Mouse (Mus musculus): ENCODE measurements at regions not wholly inside any gene's neighbourhood (a gene's known extent, or its start where the extent isn't known, plus 50 kb on each side); places are given as distances from the start of the nearest gene placed in this dataset.

DNA sequence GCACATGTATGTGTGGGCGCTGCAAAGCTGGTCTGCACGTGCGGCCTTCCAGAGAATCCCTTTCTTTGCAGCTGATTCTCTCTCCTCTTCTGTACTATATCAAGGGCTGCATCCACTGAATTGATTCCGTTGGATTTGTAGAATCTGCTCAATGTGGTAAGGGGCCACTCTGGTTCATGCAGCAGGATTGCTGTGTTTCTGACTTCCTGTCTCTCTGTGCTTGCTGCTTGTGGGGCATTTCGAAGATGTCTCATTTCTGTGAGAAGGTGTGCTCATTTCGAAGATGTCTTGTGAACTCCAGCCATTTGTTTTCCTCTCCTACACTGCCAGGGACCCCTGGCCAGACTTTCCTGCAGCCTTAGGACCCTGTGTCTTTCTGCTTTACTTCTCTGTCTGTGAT lies 1215.9 kb upstream of the A1bg start:
- 94% methylated on average over 6 of the region's 6 CpGs for WGBS
- Histone ChIP-seq H3K4me1 (ENCODE audit: control insufficient read depth, insufficient read depth, low read length) (no peaks in the 10 kb centered on the region), H3K9ac (ENCODE audit: low read length) (no peak overlapping the region), H3K4me3 (ENCODE audit: low read depth, low read length) (no peak overlapping the region), H3K27me3 (ENCODE audit: control insufficient read depth, insufficient read depth, low read length) (no peaks in the 10 kb centered on the region), H3K9me3 (ENCODE audit: control insufficient read depth, low read length) (no peaks in the 10 kb centered on the region), H3K27ac (ENCODE audit: low read depth, low read length) (no peak overlapping the region), H3K4me2 (no peak overlapping the region), H3K36me3 (ENCODE audit: control insufficient read depth, insufficient read depth, low read length) (no peaks in the 10 kb centered on the region)
- no peak for ATAC-seq (ENCODE audit: low FRiP score)
- peak; percentile 65 for DNase-seq (ENCODE audit: low spot score, missing footprints)

DNA sequence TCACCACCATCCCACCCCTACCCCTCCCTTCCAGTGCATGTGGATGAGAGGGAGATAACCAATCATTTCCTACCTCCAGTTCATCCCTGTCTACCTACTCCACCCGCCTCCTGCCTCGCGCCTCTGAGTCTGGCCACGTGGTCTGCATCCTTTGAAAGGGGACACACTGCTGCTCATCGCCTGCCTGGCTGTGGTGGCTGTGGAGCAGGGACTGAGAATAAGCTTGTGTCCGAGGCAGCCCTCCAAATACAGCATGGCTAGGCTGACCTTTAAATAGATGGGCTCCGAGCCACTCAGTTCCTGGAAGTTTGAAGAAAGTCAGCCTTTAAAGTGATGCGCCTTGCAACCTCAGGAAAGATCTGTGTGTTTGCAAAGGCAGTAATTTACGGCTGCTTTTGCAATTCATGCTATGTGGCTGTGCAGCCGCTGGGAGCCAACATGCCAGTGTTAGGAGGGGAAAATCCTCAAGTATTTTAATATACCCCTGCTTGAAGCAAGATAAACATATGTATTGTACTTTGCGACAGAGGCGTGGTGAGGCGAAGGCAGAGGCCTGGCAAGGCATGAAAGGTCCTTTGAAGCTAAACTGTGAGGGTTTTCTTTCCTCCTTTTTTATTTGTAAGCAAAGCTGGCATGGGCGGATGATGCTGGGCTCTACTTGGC lies 1214.3 kb upstream of the A1bg start:
- Histone ChIP-seq H3K36me3 (ENCODE audit: control insufficient read depth, insufficient read depth, low read length) (no peaks in the 10 kb centered on the region), H3K4me2 (no peak overlapping the region), H3K4me1 (ENCODE audit: control insufficient read depth, insufficient read depth, low read length) (no peaks in the 10 kb centered on the region), H3K27ac (ENCODE audit: low read depth, low read length) (no peak overlapping the region), H3K27me3 (ENCODE audit: control insufficient read depth, insufficient read depth, low read length) (no peaks in the 10 kb centered on the region), H3K4me3 (ENCODE audit: low read depth, low read length) (no peak overlapping the region), H3K9ac (ENCODE audit: low read length) (no peak overlapping the region), H3K9me3 (ENCODE audit: control insufficient read depth, low read length) (no peaks in the 10 kb centered on the region)
- DNase-seq (ENCODE audit: low spot score, missing footprints) (peak; percentile 56), ATAC-seq (ENCODE audit: low FRiP score) (no peak)
- 78% methylated on average over 14 of the region's 14 CpGs for WGBS

- no peaks in the 10 kb centered on the region for H3K4me1 ChIP-seq (ENCODE audit: control insufficient read depth, insufficient read depth, low read length)
- no peaks in the 10 kb centered on the region for H3K36me3 ChIP-seq (ENCODE audit: control insufficient read depth, insufficient read depth, low read length)
- H3K27ac ChIP-seq (ENCODE audit: low read depth, low read length) = no peak overlapping the region
- no peak for DNase-seq (ENCODE audit: low spot score, missing footprints)
- no peak overlapping the region for H3K4me2 ChIP-seq
- H3K9ac ChIP-seq (ENCODE audit: low read length) = no peak overlapping the region
- H3K9me3 ChIP-seq (ENCODE audit: control insufficient read depth, low read length) = no peaks in the 10 kb centered on the region
- H3K27me3 ChIP-seq (ENCODE audit: control insufficient read depth, insufficient read depth, low read length) = no peaks in the 10 kb centered on the region
- no peak overlapping the region for H3K4me3 ChIP-seq (ENCODE audit: low read depth, low read length)
- no peak for ATAC-seq (ENCODE audit: low FRiP score)
- WGBS = 73% methylated on average over 8 of the region's 8 CpGs
Observed at GRCm38 (mm10) chr15:62134835-62135234, 1212.0 kb upstream of the A1bg start.

DNA sequence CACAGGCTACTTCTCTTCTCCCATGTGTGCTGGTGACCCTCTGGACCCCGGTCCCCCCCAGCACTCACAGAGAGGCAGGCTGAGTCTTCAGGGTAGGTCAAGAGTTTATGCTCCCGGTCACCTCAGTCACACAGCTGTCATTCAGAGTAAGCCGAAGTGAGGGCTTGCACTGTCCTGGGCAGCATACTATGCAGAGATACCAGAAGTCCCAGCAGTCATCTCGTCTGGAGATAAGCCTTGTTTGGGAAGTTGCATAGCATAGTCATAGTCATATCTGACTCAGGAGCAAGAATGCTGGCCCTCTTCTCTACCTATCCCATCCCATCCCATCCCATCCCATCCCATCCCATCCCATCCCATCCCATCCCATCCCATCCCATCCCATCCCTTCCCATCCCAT lies 1211.5 kb upstream of the A1bg start:
- WGBS = 85% methylated on average over 4 of the region's 4 CpGs
- H3K4me1 ChIP-seq (ENCODE audit: control insufficient read depth, insufficient read depth, low read length) = no peaks in the 10 kb centered on the region
- DNase-seq (ENCODE audit: low spot score, missing footprints) = no peak
- H3K4me2 ChIP-seq = no peak overlapping the region
- H3K27ac ChIP-seq (ENCODE audit: low read depth, low read length) = no peak overlapping the region
- H3K9ac ChIP-seq (ENCODE audit: low read length) = no peak overlapping the region
- no peaks in the 10 kb centered on the region for H3K9me3 ChIP-seq (ENCODE audit: control insufficient read depth, low read length)
- no peak for ATAC-seq (ENCODE audit: low FRiP score)
- H3K36me3 ChIP-seq (ENCODE audit: control insufficient read depth, insufficient read depth, low read length) = no peaks in the 10 kb centered on the region
- H3K4me3 ChIP-seq (ENCODE audit: low read depth, low read length) = no peak overlapping the region
- no peaks in the 10 kb centered on the region for H3K27me3 ChIP-seq (ENCODE audit: control insufficient read depth, insufficient read depth, low read length)

- H3K4me1 ChIP-seq (ENCODE audit: control insufficient read depth, insufficient read depth, low read length) = no peaks in the 10 kb centered on the region; the same call in 1 of the 2 replicates
- no peaks in the 10 kb centered on the region for H3K9me3 ChIP-seq (ENCODE audit: control insufficient read depth, low read length)
- H3K27me3 ChIP-seq (ENCODE audit: control insufficient read depth, insufficient read depth, low read length) = no peaks in the 10 kb centered on the region
- H3K27ac ChIP-seq (ENCODE audit: low read depth, low read length) = no peak overlapping the region
- no peaks in the 10 kb centered on the region for H3K36me3 ChIP-seq (ENCODE audit: control insufficient read depth, insufficient read depth, low read length)
- DNase-seq (ENCODE audit: low spot score, missing footprints) = no peak
- no peak overlapping the region for H3K4me2 ChIP-seq
- H3K9ac ChIP-seq (ENCODE audit: low read length) = no peak overlapping the region
- 66% methylated on average over 2 of the region's 2 CpGs for WGBS
- H3K4me3 ChIP-seq (ENCODE audit: low read depth, low read length) = no peak overlapping the region
- no peak for ATAC-seq (ENCODE audit: low FRiP score)
Observed at GRCm38 (mm10) chr15:62132895-62133294, 1210.1 kb upstream of the A1bg start.

DNA sequence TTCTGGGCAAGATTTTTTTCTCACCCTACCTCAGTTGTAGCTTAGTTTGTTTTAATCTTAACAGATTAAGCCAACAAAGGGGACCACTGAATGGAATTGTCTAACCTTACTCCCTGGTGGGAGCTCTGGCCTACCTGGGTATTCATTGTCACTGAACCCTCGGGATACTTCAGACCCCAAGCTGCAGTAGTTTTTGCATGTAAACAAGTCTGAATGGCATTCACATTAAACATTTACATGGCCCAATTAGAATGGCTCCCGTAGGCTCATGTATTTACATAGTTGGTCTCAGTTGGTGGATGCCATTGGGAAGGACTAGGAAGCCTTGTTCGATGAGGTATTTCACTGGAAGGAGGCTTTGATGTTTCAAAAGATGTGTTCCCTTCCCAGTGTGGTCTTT lies 1208.9 kb upstream of the A1bg start:
- WGBS = 31% methylated on average over 3 of the region's 3 CpGs
- DNase-seq (ENCODE audit: low spot score, missing footprints) = no peak
- no peaks in the 10 kb centered on the region for H3K36me3 ChIP-seq (ENCODE audit: control insufficient read depth, insufficient read depth, low read length)
- no peak for ATAC-seq (ENCODE audit: low FRiP score)
- no peak overlapping the region for H3K4me2 ChIP-seq
- no peak overlapping the region for H3K9ac ChIP-seq (ENCODE audit: low read length)
- H3K27ac ChIP-seq (ENCODE audit: low read depth, low read length) = no peak overlapping the region
- H3K4me1 ChIP-seq (ENCODE audit: control insufficient read depth, insufficient read depth, low read length) = peaks cover 4% of the 10 kb centered on the region
- H3K27me3 ChIP-seq (ENCODE audit: control insufficient read depth, insufficient read depth, low read length) = no peaks in the 10 kb centered on the region
- H3K4me3 ChIP-seq (ENCODE audit: low read depth, low read length) = no peak overlapping the region
- no peaks in the 10 kb centered on the region for H3K9me3 ChIP-seq (ENCODE audit: control insufficient read depth, low read length)

- Histone ChIP-seq H3K4me1 (ENCODE audit: control insufficient read depth, insufficient read depth, low read length) (peaks cover 4% of the 10 kb centered on the region), H3K36me3 (ENCODE audit: control insufficient read depth, insufficient read depth, low read length) (no peaks in the 10 kb centered on the region), H3K9ac (ENCODE audit: low read length) (no peak overlapping the region), H3K4me2 (no peak overlapping the region), H3K27ac (ENCODE audit: low read depth, low read length) (no peak overlapping the region), H3K27me3 (ENCODE audit: control insufficient read depth, insufficient read depth, low read length) (no peaks in the 10 kb centered on the region), H3K4me3 (ENCODE audit: low read depth, low read length) (no peak overlapping the region), H3K9me3 (ENCODE audit: control insufficient read depth, low read length) (no peaks in the 10 kb centered on the region)
- ATAC-seq (ENCODE audit: low FRiP score) (no peak), DNase-seq (ENCODE audit: low spot score, missing footprints) (peak; percentile 6)
- WGBS = 90% methylated on average over 4 of the region's 4 CpGs
Observed at GRCm38 (mm10) chr15:62130530-62130929, 1207.7 kb upstream of the A1bg start.

DNA sequence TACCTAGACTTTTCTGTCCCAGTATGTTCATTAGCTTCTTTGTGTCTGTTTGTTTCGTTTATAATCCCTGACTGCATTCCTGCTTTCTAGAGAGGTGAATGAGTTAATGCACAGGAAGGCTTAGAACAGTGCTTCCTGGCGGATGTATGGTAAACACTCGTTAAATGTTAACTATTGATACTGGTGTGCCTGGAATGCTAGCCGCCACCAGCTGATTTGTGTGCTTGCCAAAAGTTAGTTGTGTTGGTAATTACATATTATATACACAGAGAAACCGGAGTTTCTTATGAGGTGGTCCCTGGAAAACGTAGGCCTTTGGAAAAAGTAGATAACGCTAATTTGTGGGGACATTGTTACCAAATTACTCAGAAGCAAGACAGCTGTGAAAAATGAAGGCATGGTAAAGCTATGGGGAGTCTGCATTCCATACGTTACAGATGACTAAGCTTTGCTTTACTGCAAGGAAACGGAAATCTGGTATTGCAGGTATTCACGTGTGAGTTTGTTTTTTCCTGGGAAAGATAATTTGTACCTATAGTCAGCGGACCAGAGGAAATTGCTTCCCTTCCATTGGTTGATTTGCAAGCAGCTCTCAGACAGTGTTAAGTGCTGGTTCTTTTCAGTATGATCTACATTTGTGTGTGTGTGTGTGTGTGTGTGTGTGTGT lies 1205.9 kb upstream of the A1bg start:
- Histone ChIP-seq H3K4me1 (ENCODE audit: control insufficient read depth, insufficient read depth, low read length) (peaks cover 4% of the 10 kb centered on the region), H3K4me2 (no peak overlapping the region), H3K36me3 (ENCODE audit: control insufficient read depth, insufficient read depth, low read length) (no peaks in the 10 kb centered on the region), H3K27ac (ENCODE audit: low read depth, low read length) (no peak overlapping the region), H3K4me3 (ENCODE audit: low read depth, low read length) (no peak overlapping the region), H3K27me3 (ENCODE audit: control insufficient read depth, insufficient read depth, low read length) (no peaks in the 10 kb centered on the region), H3K9me3 (ENCODE audit: control insufficient read depth, low read length) (no peaks in the 10 kb centered on the region), H3K9ac (ENCODE audit: low read length) (no peak overlapping the region)
- DNase-seq (ENCODE audit: low spot score, missing footprints) (no peak), ATAC-seq (ENCODE audit: low FRiP score) (no peak)
- 71% methylated on average over 11 of the region's 11 CpGs for WGBS

GRCm38 (mm10) chr15:62127602-62128158 lies 1204.9 kb upstream of the A1bg start:
- Histone ChIP-seq H3K4me1 (ENCODE audit: control insufficient read depth, insufficient read depth, low read length) (peaks cover 4% of the 10 kb centered on the region), H3K27ac (ENCODE audit: low read depth, low read length) (no peak overlapping the region), H3K4me2 (no peak overlapping the region; the same call in 1 of the 2 replicates), H3K27me3 (ENCODE audit: control insufficient read depth, insufficient read depth, low read length) (no peaks in the 10 kb centered on the region), H3K9me3 (ENCODE audit: control insufficient read depth, low read length) (no peaks in the 10 kb centered on the region), H3K9ac (ENCODE audit: low read length) (no peak overlapping the region), H3K36me3 (ENCODE audit: control insufficient read depth, insufficient read depth, low read length) (no peaks in the 10 kb centered on the region), H3K4me3 (ENCODE audit: low read depth, low read length) (no peak overlapping the region)
- WGBS = 28% methylated on average over 11 of the region's 11 CpGs
- DNase-seq (ENCODE audit: low spot score, missing footprints) = peak; percentile 85
- ATAC-seq (ENCODE audit: low FRiP score) = peak; percentile 62
